Comparison of ENCODE assay signal across 19 mouse cellular contexts in genomic region chr15:51234873-51235272, GRCm38 (mm10).
"Had no signal": no experiment of that assay in that cellular context is flagged by ENCODE, and none has a peak within 500 bp of the region (broad histone marks: within the 10 kb centered on the region; RNA-seq: fewer than 3 reads in every experiment).

No protein-coding gene starts in this region.

- H3K27ac ChIP-seq: midbrain, embryonic 13.5 days; midbrain, embryonic 15.5 days; neural tube, embryonic 12.5 days; stomach, embryonic 15.5 days; stomach, postnatal 0 days had no signal

- ATAC-seq: midbrain, embryonic 13.5 days; midbrain, embryonic 15.5 days had no signal

- DNase-seq: lung, adult 18-20 months; lung, embryonic 14.5 days; lung, postnatal 10 days; lung, postnatal 4 days; retina, postnatal 1 day; right cerebral cortex, adult 18-20 months; right cerebral cortex, postnatal 25 days; right cerebral cortex, postnatal 4 days; spleen, adult 18-20 months; thymus, adult 2 months; thymus, postnatal 25 days; thymus, postnatal 4 days had no signal

- H3K9ac ChIP-seq: lung, embryonic 14.5 days; midbrain, embryonic 13.5 days; midbrain, embryonic 15.5 days; neural tube, embryonic 12.5 days; stomach, embryonic 15.5 days had no signal

- H3K4me3 ChIP-seq: megakaryocyte, embryonic 14.5 days; midbrain, embryonic 13.5 days; midbrain, embryonic 15.5 days; neural tube, embryonic 12.5 days; stomach, embryonic 15.5 days had no signal

- H3K4me2 ChIP-seq: lung, embryonic 14.5 days; midbrain, embryonic 11.5 days; midbrain, embryonic 13.5 days; midbrain, embryonic 15.5 days; neural tube, embryonic 12.5 days; stomach, embryonic 15.5 days had no signal

- H3K4me1 ChIP-seq: megakaryocyte, embryonic 14.5 days; midbrain, embryonic 13.5 days; midbrain, embryonic 15.5 days; neural tube, embryonic 12.5 days; stomach, embryonic 15.5 days had no signal

- H3K27me3 ChIP-seq: megakaryocyte, embryonic 14.5 days; midbrain, embryonic 13.5 days; midbrain, embryonic 15.5 days; neural tube, embryonic 12.5 days; stomach, embryonic 15.5 days had no signal

- H3K36me3 ChIP-seq: midbrain, embryonic 13.5 days; midbrain, embryonic 15.5 days; neural tube, embryonic 12.5 days; stomach, embryonic 15.5 days had no signal

- H3K9me3 ChIP-seq: midbrain, embryonic 13.5 days; midbrain, embryonic 15.5 days; neural tube, embryonic 12.5 days; stomach, embryonic 15.5 days had no signal
